Mouse (Mus musculus) megakaryocyte, embryonic 14.5 days (primary cell): Measurements from ENCODE around the gene Patj.

Source experiments
- FLI1 ChIP-seq: IDR thresholded peaks from 2 replicates; pipeline ENCODE4 v1.6.1; 2012; ENCODE audit warnings: low read length, inconsistent platforms, mixed read lengths
- GATA1 ChIP-seq: IDR thresholded peaks from 3 replicates; pipeline ENCODE4 v1.6.1; 2012; ENCODE audit warnings: mixed read lengths, low read length, inconsistent platforms, borderline replicate concordance

DNA sequence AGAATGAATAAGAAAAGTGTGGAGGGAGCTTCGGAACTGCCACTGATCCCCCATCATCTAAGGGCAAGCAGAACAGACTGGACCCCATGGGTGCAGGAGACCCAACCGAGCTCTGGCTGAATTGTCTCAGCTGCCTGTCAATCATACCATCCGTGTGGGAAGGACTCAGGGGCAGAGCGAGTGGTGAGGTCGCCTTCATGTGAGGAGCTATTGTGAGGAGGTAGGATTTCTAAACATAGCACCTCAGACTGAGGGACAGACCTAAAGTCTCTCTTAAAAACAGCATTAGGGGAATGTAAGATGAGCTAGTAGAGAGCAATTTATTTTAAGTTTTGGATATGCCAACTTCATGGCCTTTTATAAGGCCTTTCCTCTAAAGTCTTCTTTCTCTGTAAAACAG, 167.5 kb downstream of the Patj start:
- TF ChIP-seq GATA1 = no peak
- TF ChIP-seq FLI1 = no peak
